Mouse (Mus musculus) spleen, adult 18-20 months (tissue): ENCODE data around the gene Ppp4c.

Experiments used
- DNase-seq, 2 experiments: peaks; one replicate each; pipeline ENCODE4 v3.0.0; 2022; ENCODE audit warnings: mixed read lengths in 2 of 2

The Ppp4c gene

DNA sequence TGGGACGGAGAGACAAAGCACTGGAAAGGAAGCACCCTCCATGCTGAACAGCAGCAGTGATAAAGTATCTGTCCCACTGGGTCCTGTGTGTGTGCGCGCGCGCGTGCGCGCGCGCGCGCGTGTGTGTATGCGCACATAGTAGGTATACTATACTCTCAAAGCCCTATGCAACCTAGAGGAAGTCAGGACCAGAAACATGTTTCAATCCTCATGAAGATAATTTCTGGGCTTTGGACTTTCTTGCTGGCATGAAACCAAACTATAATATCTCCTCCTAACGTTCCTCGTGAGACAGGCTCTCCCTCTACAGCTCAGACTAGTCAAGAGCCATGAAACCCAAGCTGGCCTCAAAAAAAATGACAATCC, 8.7 kb upstream of the Ppp4c start:
- no peak for DNase-seq

DNA sequence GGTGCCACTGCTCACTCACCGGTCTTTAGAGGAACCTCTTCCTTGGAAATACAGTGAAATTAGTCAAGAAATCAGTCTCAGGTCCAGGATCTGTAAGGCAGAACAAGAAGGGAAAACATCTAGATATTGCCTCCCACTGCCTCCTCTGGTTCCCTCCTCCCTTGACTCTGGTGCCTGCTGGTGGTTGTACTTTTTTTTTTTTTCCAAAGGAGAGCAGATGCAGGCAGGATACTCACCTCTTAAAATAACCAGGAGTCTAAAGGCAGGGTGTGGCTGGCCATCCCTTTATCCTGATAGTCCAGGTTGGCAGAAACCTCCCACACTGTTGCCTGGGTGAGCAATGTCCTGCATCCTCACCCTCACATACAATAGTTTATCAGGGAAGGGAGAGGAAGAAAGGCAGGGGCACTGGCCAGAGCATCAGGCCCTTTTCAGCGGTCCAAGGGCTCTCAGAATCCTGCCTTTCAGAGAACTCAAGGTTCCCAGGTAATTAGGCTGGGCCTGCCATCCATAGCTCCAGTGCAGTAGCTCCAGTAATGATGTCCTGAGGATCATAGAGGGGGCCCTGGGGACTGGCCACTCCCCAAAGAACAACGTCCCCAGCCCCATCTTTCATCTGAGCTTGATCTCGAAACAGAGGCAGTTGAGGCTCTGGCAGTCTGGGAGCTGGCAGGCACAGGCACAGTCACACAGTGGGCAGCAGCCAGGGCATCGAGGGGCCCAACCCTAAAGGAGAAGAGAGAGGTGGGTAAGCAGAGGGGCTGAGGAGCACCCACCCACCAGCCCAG, 8.2 kb upstream of the Ppp4c start:
- no peak for DNase-seq

DNA sequence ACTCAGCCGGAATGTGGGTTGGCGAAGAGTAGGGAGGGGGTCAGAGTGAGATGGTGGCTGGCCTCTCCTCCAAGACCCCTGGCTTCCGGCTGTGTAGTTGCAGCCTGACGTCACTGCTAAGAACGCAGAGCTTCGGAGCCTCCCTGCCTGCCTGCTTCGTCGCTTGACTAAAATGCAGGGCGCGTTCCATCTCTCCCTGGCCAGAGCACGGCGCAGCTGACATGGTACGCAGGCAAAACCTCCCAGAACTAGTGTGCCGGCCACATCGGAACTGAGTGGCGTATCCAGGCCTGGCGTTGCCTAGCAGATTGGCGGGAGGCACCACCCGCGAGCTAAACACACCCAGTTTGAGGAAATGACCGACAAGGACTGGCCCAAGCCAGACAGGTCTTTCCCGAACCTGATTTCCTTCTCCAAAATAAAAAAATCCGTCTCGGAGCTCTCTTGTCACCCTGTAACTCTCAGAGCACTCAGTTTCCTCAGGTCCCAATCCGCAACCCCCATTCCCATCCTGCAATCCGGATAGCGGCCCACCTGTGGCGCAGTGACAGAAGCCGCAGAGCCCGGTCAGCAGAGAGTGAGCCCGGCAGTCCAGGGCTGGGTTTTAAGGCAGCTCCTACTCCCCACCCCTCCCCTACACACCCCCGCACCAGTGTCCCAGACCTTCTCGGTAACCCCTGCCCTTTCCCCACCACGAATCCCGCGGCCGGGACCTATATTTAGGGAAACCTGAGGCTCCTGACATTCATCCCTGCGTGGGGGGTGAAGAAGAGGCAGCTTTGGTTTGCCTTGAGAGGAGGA, 7.4 kb upstream of the Ppp4c start:
- DNase-seq = peak in 1 of 2 experiments; percentile 66

DNA sequence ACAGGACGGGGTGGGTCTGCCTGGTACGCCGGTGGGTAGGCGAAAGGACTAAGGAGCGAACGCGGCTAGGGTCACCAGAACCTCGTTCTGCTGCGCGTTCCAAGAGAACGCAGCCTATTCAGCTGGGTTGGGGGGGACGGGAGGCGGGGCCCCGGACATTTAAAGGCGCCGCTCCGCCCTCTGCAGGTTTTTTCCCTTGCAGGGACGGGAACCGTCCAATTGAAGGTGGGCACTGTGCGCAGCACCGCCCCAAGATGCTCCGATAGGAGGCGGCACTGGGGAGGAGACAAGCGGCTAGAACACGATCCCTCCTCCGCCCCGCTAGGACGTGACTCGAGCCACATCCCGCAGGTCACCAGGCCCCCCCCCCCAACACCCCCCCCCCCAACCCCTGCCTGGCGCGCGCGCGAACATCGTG, 6.8 kb upstream of the Ppp4c start:
- peak; percentile 92 to 98 for DNase-seq

DNA sequence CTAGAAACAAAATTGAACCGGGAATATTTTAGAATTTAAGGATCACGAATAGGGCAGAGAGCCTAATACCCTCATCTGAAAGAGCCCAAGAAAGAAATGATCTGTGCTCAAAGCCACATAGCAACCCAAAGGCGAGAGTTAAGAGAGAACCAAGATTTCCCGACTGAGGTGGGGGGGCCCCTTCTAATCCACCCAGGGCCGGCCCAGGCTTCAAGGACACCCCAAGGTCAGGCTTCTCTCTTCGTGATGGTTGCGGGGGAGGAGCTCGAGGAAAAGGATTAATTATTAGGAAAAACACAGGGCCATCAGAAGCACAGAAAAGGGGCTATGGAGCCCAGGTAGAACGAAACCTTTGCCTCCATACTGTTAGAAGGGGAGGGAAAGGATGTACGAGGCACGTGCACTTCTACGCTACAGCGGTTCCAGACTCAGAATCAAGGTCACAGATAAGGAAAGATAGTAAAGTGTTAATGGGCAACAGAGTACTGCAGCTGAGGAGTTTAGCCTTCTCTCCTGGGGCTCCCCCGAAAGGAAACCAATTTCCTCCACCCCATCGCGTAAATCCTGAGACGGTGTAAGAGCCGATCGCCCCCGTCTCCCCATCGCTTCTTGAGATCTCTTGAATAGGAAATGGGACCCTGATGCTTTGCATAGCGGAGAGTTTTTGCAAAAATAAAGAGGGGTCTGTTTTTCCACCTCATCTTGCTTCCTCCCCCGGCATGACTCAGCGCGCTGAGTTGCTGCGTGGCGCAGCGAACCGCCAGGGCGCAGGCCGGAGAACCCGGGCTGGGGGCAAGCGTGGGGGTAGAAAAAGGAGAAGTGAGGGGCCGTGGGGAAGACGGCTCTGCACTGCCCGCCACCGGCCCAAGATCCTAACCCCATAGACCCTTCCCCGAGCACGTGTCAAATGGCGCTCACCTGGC, 6.1 kb upstream of the Ppp4c start:
- DNase-seq = no peak

DNA sequence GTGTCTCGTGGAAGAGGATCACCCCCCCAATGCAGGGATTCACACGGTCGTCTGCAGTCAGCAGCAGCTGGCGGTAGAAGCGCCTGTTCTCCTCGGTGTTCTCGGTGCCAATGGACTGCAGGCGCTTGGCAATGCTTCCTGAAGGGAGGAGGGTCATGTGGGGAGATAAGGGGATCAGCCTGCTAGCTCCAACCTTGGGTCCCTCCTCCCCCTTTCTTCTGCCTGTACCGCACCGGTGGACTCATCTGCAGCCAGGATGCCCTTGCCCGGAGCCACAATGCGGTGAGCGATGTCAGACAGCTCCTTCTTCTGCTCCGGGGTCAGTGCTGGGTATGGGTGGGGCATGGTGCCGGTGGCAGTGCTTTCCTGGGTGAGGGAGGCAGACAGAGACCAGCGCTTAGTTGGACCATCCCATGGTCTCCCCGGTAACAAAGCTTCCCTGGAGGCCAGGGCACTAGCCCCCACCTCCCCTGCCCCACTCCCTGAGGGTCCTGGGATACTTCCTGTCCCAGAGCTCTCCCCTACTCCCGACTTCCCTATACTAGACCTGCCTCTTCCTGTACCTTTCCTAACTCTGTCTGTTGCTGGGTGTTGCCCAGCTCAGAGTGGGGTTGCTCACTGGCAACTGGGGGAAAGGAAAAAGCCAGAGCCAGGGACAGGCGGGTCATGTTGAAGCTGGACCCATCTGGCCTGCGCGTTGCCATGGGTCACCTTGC, 5.3 kb upstream of the Ppp4c start, which contains the start of gene Fam57b:
TSS of gene Fam57b (plus strand) at position 258 of the 716 bp plus-strand sequence.
- DNase-seq = no peak

DNA sequence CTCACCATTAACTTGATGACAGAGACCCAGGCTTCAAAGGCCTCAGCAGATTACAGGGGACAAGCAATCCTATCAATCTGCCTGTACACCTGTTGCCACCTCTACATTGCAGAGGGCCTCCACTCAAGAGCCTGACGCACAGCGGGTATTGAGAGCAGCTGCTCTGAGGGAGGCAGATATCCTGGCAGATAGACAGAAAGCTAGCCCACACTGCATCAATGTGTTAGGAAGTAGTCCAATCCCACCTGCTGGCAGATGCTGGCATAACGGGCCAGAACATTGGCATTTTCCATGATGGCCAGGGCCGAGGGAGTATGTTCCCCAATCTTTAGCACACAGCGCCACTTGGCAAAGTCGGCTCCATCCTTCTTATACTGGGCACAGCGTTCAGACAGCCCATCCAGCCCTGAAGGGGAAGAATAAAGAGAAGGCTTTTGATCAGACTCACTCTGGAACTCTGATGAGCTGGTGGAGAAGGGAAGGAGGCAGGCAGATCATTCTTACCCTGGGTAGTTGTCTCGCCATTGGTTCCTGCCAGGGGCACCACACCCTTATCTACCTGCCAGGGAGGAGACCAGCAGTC, 4.1 kb upstream of the Ppp4c start:
- no peak for DNase-seq

DNA sequence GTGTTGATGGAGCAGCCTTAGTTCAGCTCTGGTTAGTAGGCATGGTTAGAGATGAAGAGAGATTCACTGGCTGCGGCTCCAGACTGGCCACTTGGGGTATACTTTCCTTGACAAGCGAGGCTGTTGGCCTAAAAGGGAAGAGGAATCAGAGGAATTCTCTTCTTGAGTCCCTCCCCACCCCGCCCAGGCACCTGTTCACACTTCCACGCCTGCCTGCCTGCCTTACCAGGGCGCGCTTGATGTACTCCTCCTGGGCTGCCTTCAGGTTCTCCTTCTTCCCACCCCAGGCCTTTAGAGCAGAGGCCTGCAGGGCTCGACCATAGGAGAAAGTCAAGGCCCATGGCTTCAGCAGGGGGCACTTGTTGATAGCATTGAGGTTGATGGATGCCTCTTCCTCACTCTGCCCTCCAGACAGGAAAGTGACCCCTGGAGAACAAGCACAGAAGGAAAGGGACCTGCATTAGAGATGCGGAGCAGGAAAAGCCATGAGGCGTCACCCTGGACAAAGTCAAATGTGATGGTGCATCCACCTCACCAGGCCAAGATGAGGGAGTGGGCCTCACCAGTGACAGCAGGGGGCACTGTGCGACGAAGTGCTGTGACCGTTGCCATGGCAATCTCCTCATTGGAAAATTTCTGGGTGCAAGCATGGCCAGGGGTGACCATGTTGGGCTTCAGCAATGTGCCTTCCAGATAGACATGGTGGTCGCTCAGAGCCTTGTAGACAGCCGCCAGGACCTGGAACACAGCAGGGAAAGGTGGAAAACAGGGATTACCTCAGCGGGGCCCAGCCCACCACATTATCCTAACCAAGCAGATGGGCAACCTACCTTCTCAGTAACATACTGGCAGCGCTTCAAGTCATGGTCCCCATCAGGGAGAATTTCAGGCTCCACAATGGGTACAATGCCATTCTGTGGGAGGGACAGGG, 3.4 kb upstream of the Ppp4c start:
- DNase-seq = no peak

DNA sequence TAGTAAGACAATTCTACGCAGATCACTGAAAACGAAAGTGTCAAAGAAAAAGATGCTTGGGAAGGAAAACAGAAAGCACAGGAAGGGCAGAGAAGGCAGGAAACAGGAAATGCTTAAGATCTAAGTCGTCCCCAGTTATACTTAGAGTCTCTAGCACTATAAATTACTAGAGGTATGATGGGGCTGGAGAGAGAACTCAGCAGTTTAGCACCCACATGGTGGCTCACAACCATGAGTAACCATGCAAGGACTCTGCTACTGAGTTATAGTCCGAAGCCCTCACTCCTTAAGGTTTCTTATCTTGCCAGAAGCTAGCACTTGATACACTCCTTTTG, 1.9 kb upstream of the Ppp4c start:
- DNase-seq = no peak

DNA sequence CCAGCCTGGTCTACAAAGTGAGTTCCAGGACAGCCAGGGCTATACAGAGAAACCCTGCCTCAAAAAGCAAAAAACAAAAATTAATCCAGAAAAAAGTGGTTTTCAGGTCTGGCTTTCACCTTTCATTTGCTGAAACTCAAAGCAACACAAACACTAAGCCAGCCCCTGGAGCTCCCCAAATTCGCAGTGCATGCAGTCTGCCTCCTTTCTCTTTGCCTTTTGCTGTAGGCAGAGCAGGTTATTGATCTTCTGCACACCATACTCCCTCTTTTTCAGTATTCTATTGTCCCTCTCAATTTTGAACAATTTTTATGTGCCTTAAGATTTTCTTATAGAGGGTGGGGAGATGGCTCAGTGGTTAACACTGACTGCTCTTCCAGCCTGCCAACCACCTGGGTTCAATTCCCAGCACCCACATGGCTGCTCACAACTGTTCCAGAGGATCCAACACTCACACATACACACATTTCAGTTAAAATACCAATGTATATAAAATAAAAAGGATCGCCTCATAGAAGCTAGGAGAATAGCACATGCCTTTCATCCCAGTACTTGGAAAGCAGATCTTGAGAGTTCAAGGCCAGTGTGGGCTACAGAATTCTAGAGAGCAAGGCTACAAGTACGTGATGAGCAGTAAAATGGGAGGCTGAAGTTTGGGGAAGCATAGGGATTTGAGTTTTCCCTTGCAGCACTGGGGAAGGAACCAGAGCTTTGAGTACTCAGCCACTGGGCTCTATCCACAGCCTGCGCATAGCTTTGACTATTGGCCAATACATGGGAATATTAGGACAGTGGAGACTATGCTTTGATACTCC, 1.4 kb upstream of the Ppp4c start:
- DNase-seq = no peak

DNA sequence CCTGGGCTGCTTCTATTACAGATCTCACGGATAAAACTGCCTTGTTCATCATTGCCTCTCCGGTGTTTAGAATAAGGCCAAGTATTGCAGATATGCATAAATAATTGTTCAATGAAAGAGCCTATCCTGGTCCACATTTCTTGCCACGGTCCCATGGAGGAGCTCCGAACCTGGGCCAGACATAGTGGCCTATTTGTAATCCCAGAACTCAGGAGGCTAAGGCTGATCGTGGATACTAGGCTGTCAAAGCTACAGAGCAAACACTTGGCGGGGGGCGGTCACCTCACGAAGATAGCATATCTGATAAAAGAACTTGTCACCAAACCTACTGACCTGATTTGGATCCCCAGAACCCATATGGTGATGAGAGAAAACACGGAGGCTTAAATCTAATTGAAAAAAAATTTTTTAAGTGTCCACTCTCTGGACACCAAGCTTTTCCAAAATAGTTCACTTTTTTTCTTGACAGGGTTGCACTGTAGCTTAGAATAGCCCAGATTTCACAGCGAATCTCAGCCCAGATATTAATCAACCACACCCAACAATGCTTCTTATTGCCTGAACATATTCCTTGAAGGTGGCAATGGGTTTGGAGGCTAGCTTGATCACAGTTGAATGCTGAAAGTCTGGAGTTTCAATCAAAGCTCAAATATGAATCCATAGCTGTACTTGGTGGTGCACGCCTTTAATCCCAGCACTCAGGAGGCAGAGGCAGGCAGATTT, 586 bp upstream of the Ppp4c start:
- no peak for DNase-seq

DNA sequence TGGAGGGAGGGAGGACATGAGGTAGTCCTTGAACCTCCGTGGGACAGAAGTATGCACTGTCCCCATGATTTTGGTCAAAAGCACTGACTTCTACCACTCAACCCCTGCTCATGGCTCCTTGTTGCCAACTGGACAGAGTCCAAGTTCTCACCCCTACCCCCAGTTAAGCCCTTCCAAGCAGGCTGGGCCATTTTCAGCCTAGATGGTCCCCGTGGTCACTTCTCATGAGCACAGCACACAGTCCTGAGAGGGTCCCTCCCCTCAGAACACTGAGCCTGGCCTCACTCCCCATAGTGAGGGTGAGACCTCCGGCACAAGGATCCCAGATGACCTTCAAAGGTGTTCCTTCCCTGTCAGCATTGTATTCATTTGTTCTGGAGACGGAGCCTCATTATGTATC, 3.2 kb downstream of the Ppp4c start:
- no peak for DNase-seq

DNA sequence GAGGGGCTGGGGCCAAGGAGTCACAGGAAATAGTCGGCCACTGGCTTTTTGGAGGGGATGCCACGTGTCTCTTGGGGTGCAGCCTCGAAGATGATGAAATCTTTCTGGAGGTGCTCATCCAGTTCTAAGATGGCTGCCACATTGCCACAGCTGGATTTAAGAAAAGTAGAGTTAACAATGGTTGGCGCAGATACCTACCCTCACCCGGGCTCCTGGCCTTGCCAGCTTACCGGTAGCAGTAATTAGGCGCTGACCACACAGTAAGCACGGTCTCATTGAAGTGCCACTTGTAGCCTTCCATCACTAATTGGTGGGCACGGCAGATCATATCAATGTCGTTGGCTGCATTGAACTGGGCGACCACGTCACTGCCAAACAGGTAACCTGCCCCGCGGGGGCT, 6.2 kb downstream of the Ppp4c start:
- DNase-seq = no peak

DNA sequence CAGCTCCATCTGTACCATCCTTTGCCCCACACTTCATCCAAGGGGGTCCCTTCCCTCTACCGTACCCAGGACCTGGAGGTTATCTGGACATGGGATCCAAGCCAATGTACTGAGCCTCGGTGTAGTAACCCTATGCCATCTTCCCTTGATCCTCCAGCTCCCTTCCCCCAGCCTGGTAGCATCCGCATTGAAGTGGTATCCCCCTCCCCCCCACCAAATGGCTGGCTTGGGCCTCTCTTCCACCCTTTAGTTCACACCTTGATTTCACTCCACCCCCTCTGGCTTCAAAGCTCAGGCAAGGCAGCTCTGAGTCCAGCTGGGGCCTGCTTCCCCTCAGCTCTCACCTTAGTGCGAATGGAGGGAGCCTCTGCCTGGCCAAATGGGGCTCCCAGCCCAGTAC, 7.2 kb downstream of the Ppp4c start:
- no peak for DNase-seq

DNA sequence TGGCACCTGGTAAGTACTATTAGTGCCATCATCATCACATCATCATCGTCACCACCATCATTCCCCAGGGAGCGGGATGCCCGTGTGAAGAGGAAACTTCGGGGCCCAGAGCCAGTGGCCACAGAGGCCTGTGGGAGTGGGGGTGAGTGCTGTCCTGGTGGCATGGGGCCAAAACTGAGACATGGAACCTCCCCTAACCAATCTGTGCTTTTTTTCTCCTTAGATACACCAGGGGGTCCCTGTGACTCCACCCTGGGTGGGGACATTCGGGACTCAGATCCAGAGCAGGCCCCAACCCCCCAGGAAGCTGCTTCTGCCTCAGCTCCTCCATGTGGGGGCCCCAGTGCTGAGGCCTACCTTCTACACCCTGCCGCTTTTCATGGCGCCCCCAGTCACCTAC, 7.8 kb downstream of the Ppp4c start:
- no peak for DNase-seq

DNA sequence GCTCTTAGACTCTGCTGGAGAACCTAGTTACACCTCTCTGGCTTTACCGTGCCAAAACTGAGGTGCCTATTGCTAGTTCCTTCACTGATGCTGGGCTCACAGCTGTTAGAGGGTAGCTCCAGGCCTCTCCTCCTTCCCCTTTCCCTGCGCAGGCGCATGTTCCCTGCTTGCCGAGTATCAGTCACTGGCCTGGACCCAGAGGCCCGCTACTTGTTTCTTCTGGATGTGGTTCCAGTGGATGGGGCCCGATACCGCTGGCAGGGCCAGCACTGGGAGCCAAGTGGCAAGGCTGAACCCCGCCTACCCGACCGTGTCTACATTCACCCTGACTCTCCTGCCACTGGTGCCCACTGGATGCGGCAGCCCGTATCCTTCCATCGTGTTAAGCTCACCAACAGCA, 9.6 kb downstream of the Ppp4c start:
- no peak for DNase-seq

DNA sequence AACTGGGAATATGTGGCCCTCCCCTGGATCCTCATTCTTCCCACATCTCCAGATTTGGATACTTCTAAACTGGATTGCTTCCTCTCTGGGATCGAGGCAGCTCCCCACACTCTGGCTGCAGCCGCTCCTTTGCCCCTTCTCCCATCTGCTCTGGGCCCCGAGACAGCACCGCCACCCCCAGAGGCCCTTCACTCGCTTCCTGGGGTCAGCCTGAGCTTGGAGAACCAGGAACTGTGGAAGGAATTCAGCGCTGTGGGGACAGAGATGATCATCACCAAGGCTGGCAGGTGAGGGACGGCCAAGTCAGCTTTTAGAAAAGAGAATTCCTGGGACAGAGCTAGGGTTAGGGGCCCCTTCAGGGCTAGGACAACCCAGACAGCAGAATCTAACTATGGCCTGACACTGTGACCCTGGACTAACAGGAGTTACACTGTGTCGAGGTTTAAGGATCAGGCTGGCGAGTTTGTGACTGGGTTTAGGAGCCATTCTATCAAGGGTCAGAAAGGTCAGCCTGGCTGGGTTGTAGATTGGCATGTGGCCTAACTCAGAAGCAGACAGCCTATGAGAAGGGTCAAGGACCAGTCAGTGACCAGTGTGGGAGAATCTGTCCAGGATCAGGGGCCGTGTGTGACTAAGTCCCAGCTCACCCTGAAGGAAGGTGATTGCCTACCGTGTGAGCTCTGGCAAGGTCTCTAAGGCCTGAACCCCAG, 10.5 kb downstream of the Ppp4c start:
- DNase-seq = no peak

DNA sequence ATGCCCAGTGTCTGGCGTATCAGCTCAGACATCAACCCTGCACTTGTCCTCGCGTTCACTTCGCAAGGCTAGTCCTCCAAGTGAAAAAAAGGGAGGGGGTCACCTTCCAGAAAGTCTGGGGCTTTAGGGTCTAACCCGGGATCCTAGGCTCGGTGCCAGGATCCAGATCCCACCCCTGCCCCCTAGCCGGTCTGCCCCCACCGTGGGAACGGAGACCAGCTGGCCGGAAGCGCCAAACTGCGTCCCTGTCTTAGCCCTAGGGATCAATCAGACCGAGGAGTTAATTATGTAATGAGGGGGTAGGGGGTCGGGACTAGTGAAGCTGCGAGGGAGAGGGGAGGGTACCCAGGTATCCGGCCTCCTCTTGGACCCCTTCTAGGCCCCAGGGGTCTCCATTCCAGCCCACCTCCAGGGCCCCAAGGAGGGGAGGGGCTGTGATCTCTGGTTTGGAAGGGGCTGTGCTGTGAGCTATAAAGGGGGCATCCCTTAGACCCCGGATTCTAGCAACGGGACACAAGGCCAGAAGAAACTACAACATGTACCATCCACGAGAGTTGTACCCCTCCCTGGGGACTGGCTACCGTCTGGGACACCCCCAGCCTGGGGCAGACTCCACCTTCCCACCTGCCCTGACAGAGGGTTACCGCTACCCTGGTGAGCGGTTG, 11.2 kb downstream of the Ppp4c start, which contains the start of gene Tbx6:
TSS of gene Tbx6 (plus strand) at position 513 of the 665 bp plus-strand sequence.
- DNase-seq = no peak
